Mouse (Mus musculus) limb, embryonic 12.5 days (tissue): ENCODE measurements at regions not wholly inside any gene's neighbourhood (a gene's known extent, or its start where the extent isn't known, plus 50 kb on each side); places are given as distances from the start of the nearest gene placed in this dataset.
"Not testable (repeated sequence)": the region's sequence is repeated elsewhere in the genome, so short reads cannot be mapped to it uniquely, and the experiment has no call there.

Experiments
- ATAC-seq: fragments of 200-750 bp; cut with Nextera tagmentation; 2 replicates; pipeline ENCODE4 v1.8.0; 2017; ENCODE audit warnings: low read depth, moderate TSS enrichment; ENCODE audit not compliant: insufficient number of reproducible peaks, insufficient read depth, low FRiP score, low TSS enrichment
- H3K27ac ChIP-seq: fragments of 300-500 bp; sonication (generic); 2 replicates; pipeline ENCODE4 v1.5.1; 2016; ENCODE audit warnings: mild to moderate bottlenecking, moderate library complexity
- H3K27me3 ChIP-seq: fragments of 300-500 bp; sonication (generic); 2 replicates; pipeline ENCODE4 v1.6.1; 2016; ENCODE audit warnings: mild to moderate bottlenecking, moderate library complexity
- H3K36me3 ChIP-seq: fragments of 300-500 bp; sonication (generic); 2 replicates; pipeline ENCODE4 v1.6.1; 2016; ENCODE audit warnings: mild to moderate bottlenecking, moderate library complexity
- H3K4me1 ChIP-seq: fragments of 300-500 bp; sonication (generic); replicated peaks from 2 replicates; pipeline ENCODE4 v1.6.1; 2016
- H3K4me2 ChIP-seq: fragments of 300-500 bp; sonication (generic); 2 replicates; pipeline ENCODE4 v1.6.1; 2016; ENCODE audit warnings: mild to moderate bottlenecking, moderate library complexity
- H3K4me3 ChIP-seq: fragments of 300-500 bp; sonication (generic); replicated peaks from 2 replicates; pipeline ENCODE4 v1.5.1; 2016; ENCODE audit warnings: mild to moderate bottlenecking
- H3K9ac ChIP-seq: fragments of 300-500 bp; sonication (generic); replicated peaks from 2 replicates; pipeline ENCODE4 v1.6.1; 2016; ENCODE audit warnings: mild to moderate bottlenecking, moderate library complexity
- H3K9me3 ChIP-seq: fragments of 300-500 bp; sonication (generic); 2 replicates; pipeline ENCODE4 v1.6.1; 2016; ENCODE audit warnings: mild to moderate bottlenecking, moderate library complexity
- WGBS: fragments of 180-500 bp; shearing (Covaris S2); methylation state at CpG from one replicate; pipeline ENCODE4 v1.1.7; 2016; 5-methylcytosine and 5-hydroxymethylcytosine counted together

- H3K27ac ChIP-seq, result no peak overlapping the region
- H3K27me3 ChIP-seq, result no peaks in the 10 kb centered on the region
- H3K4me1 ChIP-seq, result no peaks in the 10 kb centered on the region
- H3K4me2 ChIP-seq, result no peak overlapping the region
- 50% methylated on average over 4 of the region's 4 CpGs for WGBS
- ATAC-seq, result no peak
- H3K36me3 ChIP-seq, result no peaks in the 10 kb centered on the region
- no peak overlapping the region for H3K4me3 ChIP-seq
- no peaks in the 10 kb centered on the region for H3K9me3 ChIP-seq
- H3K9ac ChIP-seq, result no peak overlapping the region
These were observed 114.8 kb downstream of the Galc start for GRCm38 (mm10) chr12:98144464-98144863.

DNA sequence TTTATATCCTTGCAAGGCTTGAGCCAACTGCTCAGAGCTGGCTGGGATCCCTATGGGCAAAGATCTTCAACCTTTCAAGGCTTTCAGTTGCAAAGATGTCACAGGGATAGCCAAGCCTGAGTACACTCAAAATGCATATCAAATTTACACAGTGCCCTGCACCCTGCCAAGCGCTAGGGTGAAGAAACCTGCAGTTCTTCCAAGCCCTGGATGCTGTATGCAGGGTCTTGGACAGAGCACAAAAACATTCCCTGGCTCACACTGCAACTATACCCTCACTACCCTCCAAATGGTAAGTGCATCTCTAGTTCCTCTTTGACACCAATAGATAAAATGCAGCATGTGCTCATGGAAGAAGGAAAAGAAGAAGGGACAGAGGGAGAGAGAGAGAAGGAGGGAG, 116.1 kb downstream of the Galc start:
- Histone ChIP-seq H3K4me3 (no peak overlapping the region), H3K9me3 (no peaks in the 10 kb centered on the region), H3K4me2 (no peak overlapping the region), H3K27me3 (no peaks in the 10 kb centered on the region), H3K4me1 (no peaks in the 10 kb centered on the region), H3K36me3 (no peaks in the 10 kb centered on the region), H3K9ac (no peak overlapping the region), H3K27ac (no peak overlapping the region)
- no peak for ATAC-seq
- WGBS, result 66% methylated on average over 1 of the region's 1 CpGs

- WGBS, result 82% methylated on average over 3 of the region's 3 CpGs
- not testable (repeated sequence) for H3K9ac ChIP-seq, H3K4me2 ChIP-seq, H3K27me3 ChIP-seq, H3K9me3 ChIP-seq, H3K4me3 ChIP-seq, ATAC-seq, H3K27ac ChIP-seq, H3K36me3 ChIP-seq, H3K4me1 ChIP-seq
These were observed 119.4 kb downstream of the Galc start for GRCm38 (mm10) chr12:98139906-98140305.

DNA sequence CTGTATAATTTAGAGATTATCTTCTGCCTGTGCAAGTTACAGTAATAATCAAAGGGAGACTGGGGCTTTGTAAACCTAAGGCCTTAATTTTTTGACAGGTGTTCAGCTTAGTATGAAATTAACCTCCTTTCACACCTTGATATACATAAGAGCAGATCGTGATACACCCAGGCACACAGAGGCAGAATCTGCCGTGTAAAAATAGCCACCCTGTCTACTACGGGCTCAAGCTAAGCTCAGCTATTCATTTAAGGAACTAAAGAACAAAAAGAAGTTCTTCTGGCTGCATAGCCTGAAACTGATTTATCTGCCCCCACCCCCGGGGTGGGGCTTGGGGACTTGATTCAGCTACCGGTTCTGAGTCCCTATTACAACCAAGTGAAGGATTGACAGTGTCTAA, 128.0 kb downstream of the Galc start:
- ATAC-seq, result no peak
- WGBS, result 80% methylated on average over 5 of the region's 5 CpGs
- Histone ChIP-seq H3K4me3 (no peak overlapping the region), H3K4me1 (no peaks in the 10 kb centered on the region), H3K4me2 (no peak overlapping the region), H3K36me3 (no peaks in the 10 kb centered on the region), H3K9ac (no peak overlapping the region), H3K9me3 (no peaks in the 10 kb centered on the region), H3K27ac (no peak overlapping the region), H3K27me3 (no peaks in the 10 kb centered on the region)

GRCm38 (mm10) chr12:98123541-98123940, 135.7 kb downstream of the Galc start:
- Histone ChIP-seq H3K36me3 (no peaks in the 10 kb centered on the region), H3K4me2 (no peak overlapping the region), H3K27ac (no peak overlapping the region), H3K4me1 (no peaks in the 10 kb centered on the region), H3K9ac (no peak overlapping the region), H3K27me3 (no peaks in the 10 kb centered on the region), H3K4me3 (no peak overlapping the region), H3K9me3 (no peaks in the 10 kb centered on the region)
- no peak for ATAC-seq
- WGBS, result 73% methylated on average over 3 of the region's 3 CpGs

GRCm38 (mm10) chr12:98108039-98108438, 151.2 kb downstream of the Galc start:
- no peaks in the 10 kb centered on the region for H3K27me3 ChIP-seq
- 33% methylated on average over 9 of the region's 9 CpGs for WGBS
- no peaks in the 10 kb centered on the region for H3K36me3 ChIP-seq
- no peaks in the 10 kb centered on the region for H3K9me3 ChIP-seq
- H3K4me2 ChIP-seq, result no peak overlapping the region
- H3K4me3 ChIP-seq, result no peak overlapping the region
- ATAC-seq, result no peak
- no peak overlapping the region for H3K9ac ChIP-seq
- H3K4me1 ChIP-seq, result peaks cover 14% of the 10 kb centered on the region
- peak overlapping the region; percentile 20; the same call in 1 of the 2 replicates for H3K27ac ChIP-seq

GRCm38 (mm10) chr12:98106789-98107684, 152.2 kb downstream of the Galc start:
- WGBS, result 47% methylated on average over 10 of the region's 10 CpGs

GRCm38 (mm10) chr12:98106151-98106788, 153.0 kb downstream of the Galc start:
- Histone ChIP-seq H3K4me2 (no peak overlapping the region), H3K27ac (no peak overlapping the region), H3K9me3 (no peaks in the 10 kb centered on the region), H3K4me1 (peaks cover 14% of the 10 kb centered on the region), H3K4me3 (no peak overlapping the region), H3K27me3 (no peaks in the 10 kb centered on the region), H3K36me3 (no peaks in the 10 kb centered on the region), H3K9ac (no peak overlapping the region)
- ATAC-seq, result no peak
- WGBS, result 48% methylated on average over 3 of the region's 3 CpGs

More at GRCm38 (mm10) chr12:98106789-98107684, 152.2 kb downstream of the Galc start:
- H3K4me2 ChIP-seq, result no peak overlapping the region
- peak; percentile 61 for ATAC-seq
- H3K36me3 ChIP-seq, result no peaks in the 10 kb centered on the region
- peaks cover 14% of the 10 kb centered on the region for H3K4me1 ChIP-seq
- H3K9me3 ChIP-seq, result no peaks in the 10 kb centered on the region
- no peak overlapping the region for H3K4me3 ChIP-seq
- H3K9ac ChIP-seq, result no peak overlapping the region
- no peaks in the 10 kb centered on the region for H3K27me3 ChIP-seq
- no peak overlapping the region for H3K27ac ChIP-seq

- Histone ChIP-seq H3K4me1 (peaks cover 14% of the 10 kb centered on the region), H3K9ac (no peak overlapping the region), H3K36me3 (no peaks in the 10 kb centered on the region), H3K27me3 (no peaks in the 10 kb centered on the region), H3K9me3 (no peaks in the 10 kb centered on the region), H3K4me2 (no peak overlapping the region), H3K4me3 (no peak overlapping the region), H3K27ac (no peak overlapping the region)
- no peak for ATAC-seq
These were observed 153.5 kb downstream of the Galc start for GRCm38 (mm10) chr12:98105749-98106148.

- no peak for ATAC-seq
- H3K9me3 ChIP-seq, result no peaks in the 10 kb centered on the region; the same call in 1 of the 2 replicates
- no peaks in the 10 kb centered on the region for H3K4me1 ChIP-seq
- no peak overlapping the region for H3K4me2 ChIP-seq
- H3K36me3 ChIP-seq, result no peaks in the 10 kb centered on the region
- WGBS, result 68% methylated on average over 5 of the region's 5 CpGs
- H3K9ac ChIP-seq, result no peak overlapping the region
- H3K27me3 ChIP-seq, result no peaks in the 10 kb centered on the region
- no peak overlapping the region for H3K27ac ChIP-seq
- H3K4me3 ChIP-seq, result no peak overlapping the region
These were observed 169.1 kb downstream of the Galc start for GRCm38 (mm10) chr12:98090171-98090570.

DNA sequence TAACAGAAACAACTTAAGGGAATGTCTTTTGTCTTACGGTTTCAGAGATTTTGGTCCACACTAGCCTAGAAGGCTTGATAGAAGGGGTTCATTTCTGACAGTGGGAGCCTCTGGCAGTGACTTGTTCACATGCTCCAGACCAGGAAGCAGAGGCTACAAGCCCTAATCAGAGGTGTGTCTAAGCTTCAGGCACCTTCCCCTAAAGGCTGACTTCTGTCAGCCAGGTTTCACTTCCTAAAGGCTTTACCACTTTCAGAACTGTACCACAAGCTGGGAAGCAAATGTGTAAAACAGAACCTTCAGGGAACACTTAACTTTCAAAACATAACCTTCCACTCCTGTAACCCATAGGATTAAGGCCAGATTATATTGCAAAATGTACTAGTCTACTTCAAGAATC, 180.9 kb downstream of the Galc start:
- no peak overlapping the region for H3K4me2 ChIP-seq
- no peak overlapping the region for H3K9ac ChIP-seq
- ATAC-seq, result no peak
- H3K27me3 ChIP-seq, result no peaks in the 10 kb centered on the region
- no peak overlapping the region for H3K4me3 ChIP-seq
- WGBS, result 84% methylated on average over 1 of the region's 1 CpGs
- no peak overlapping the region for H3K27ac ChIP-seq
- no peaks in the 10 kb centered on the region for H3K36me3 ChIP-seq
- H3K9me3 ChIP-seq, result no peaks in the 10 kb centered on the region
- no peaks in the 10 kb centered on the region for H3K4me1 ChIP-seq
